Mouse (Mus musculus) embryo, embryonic 10.5 days (tissue): ENCODE measurements around the gene Taok2.

Experiments used
- DNase-seq: peaks from one replicate; pipeline ENCODE4 v3.0.0-alpha.2; 2015; ENCODE audit warnings: low spot score

Gene Taok2

DNA sequence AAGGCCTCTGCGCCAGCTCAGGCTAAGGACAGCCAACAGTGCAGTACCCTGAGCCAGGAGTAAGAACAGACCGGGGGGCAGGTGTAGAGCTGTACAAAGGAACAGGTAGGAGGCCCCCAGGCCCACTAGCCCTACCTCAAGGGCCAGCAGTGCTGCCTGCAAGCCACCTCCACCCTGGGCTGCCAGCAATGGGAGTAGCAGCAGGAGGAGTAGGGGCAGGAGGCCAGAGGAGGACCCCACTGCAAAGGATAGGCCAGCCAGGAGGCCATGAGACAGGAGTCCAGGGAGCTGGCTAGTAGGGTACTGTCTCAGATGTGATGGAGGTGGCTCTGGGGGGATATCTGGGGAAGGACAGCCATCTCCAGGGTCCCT, 14.0 kb downstream of the Taok2 start:
- DNase-seq, result no peak

DNA sequence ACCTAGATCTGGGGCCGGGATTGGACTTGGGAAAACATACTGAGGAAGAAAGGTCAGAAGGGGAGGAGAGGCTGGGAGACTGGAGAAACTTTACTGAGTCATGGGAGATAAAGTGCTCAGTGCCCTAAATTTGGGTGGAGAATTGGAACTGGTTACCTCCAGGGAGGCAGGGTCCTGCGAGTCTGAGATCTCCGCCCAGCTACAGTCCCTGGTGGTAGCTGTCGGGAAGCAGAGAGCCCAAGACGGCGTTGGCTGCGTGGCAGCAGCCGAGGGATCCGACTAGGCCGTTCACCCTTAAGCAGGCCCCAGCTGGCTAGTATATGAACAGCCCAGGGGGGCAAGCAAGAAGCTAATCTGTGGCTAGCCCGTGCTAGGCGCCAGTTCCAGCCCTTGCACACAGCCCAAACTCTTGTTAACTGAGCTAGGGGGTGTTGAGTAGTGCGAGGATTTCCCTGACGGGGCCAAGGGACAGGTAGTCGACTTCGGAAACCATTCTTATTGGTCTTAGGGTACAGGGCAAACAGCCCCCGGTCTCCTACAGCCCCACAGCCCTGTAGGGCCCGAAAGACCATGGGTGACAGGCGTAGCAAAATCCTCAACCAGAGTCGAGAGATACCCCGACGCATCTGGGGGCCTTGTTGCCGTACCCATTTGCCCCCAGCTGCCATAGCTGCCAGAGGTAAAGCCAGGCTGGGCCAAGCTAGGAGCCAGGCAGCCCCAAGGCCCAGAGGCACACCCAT, 14.6 kb downstream of the Taok2 start:
- DNase-seq, result no peak

DNA sequence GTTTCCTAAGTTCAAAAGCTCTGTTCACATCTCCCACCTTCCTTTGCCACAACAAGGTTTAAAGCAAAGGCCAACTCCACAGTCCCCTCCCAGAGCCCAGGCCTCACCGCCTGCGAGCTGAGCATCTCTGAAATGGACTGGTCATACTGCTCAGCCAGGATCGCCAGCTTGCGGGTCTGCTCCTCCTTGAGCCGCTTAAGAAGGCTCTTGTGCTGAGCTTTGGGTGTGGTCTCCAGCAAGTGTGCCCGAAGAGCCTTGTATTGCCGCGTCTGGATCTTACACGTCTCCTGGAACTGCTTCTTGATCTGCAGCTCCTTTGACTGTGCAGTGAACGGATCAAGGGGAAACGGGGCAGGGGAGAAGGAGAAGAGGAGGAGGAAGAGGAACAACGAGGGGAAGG, 16.5 kb downstream of the Taok2 start:
- DNase-seq, result no peak

DNA sequence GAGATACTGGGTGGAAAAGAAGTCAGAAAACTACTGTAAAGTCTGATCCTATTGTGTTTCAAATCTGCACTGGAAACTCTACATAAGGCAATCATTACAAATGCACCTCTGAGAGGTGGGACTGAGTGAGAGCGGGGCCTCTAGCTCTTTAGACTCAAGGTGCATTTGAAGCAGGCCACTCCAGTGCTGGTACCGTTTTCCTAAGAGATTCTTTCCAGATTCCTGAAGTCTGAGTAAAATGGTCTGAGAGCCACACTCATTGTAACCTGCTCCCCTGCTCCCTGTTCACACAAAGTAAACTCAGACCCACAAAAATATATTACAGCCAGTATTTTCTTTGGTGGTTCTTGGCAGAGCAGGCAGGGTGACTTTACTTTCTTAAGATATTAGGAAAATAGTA, 17.0 kb downstream of the Taok2 start:
- no peak for DNase-seq

DNA sequence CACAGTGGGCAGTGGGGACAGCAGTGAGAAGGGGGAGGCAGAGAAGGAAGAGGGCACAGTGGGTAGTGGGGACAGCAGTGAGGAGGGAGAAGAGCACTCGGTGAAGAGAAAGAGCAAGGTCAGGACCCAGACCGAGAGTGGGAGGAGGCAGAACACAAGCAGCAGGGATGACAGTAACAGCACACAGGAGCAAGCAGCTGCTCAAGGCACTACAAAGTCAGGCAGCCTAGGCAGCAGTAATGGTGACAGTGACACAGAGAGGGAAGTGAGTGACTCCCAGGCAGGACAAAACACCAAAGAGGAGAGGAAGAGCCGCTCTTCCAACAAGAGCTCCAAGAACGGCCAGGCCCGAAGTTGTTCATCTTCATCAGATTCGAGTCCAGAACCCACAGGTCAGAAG, 20.7 kb downstream of the Taok2 start:
- DNase-seq, result no peak

DNA sequence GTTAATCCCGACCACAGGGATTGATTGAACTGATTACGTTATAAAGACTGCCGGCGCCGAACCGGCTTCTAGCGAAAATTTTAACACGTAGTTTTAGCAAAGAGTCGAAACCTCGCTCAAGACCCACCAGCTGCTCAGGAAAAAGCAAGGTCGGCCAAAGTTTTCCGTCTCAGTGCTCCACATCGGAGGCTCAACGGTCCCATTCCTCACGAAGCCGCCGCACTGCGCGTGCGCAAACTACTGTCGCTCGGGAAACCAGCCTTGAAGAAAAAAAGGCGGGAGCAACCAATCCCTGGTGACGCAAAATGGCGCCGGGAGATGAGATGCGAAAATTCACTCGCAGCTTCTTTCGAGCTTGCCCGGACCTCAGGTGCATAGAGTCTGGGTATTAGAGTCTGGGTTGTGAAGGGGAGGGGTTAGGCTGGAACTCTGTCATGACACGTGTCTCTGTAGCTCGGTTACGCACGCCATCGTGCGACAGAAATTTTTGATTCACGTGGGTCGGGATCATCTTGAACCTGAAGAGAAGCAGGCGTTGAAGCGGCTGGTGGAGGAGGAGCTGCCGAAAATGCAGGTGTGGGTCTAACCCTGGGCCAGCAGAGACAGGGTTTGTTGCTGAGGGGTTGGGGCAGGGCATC, 22.2 kb downstream of the Taok2 start, which contains the start of gene Ino80e:
Ino80e (minus strand) TSS at position 231 of the 638 bp plus-strand sequence.
- peak; percentile 99 for DNase-seq

DNA sequence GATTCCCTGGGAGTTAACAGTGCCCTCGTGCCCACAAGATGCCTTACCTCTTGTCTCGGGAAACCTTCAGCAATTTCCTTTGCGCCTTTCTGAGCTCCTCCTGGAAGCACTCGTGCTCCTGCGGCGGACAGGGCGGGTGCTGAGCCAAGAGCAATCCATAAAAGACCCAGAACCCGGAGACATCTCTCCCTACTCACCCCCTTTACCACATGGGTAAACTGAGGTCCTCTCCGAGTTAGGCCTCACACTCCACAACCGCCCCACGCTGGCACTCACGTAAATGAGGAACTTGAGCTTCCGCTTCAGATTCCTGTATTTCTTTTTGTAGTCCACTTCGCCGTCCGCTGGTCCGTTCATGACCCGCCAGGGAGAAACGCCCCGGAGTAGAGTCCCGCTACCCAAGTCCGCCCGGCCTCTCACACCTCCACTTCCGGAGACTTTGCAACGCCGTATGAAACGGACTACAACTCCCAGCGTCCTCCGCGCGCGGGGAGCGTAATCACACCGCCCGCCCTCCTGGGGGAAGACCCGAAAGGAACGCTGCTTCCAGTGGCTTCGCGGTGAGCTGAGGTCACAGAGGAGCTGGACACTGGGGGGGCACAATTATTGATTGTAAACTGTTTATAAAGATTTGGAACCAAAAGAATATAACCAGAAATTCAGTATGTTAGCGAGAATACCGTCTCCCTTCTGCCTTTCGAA, 22.9 kb downstream of the Taok2 start, which contains the start of gene Hirip3:
Hirip3 (plus strand) TSS at position 544 of the 702 bp plus-strand sequence.
- peak; percentile 99 for DNase-seq

DNA sequence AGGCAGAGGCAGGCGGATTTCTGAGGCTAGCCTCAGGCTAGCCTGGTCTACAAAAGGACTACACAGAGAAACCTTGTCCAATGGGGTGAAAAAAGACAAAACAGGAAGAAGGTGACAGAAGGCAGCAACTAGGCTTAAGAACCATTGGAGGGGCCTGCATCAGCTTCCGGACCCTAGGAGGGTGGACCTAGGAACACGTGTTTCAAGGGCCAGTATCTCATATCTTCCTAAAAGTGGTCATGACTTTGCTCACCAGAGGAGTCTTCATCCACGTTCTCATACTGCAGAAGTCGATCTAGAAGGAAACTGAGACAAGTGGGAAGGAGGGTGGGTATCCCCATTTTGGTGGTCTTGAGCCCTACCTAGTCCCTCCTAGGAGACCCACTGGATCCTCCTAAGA, 23.5 kb downstream of the Taok2 start:
- DNase-seq, result no peak

DNA sequence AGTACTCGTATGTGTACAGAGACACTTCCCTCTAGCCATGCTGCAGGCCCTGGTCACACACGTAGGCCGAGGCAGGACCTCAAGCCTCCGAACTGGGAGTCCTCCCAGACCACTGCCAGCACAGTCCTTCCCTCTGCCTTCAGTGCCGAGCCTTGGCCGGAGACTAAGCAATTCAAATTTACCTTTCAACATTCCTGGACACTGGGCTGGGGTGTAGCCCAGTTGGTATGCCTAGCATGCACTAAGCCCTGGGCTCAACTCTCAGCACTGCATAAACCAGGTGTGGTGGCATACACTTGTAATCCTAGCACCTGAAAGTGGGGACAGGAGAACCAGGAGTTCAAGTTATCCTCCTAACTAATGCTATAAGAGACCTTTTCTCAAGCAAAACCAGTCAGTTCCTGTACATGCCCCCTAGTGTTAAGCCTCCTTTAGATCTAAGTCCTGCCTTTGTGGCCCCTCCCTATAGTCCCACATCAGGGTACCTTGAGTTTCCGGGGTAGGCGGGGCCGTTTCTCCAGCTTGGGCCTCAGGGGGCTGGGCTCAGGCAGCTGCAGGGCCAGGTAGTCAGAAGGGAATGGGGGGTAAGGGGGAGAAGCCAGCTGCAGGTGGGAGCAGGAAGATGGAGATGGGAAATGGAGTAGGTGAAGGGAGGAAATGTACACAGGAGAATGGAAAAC, 27.6 kb downstream of the Taok2 start:
- DNase-seq, result no peak

DNA sequence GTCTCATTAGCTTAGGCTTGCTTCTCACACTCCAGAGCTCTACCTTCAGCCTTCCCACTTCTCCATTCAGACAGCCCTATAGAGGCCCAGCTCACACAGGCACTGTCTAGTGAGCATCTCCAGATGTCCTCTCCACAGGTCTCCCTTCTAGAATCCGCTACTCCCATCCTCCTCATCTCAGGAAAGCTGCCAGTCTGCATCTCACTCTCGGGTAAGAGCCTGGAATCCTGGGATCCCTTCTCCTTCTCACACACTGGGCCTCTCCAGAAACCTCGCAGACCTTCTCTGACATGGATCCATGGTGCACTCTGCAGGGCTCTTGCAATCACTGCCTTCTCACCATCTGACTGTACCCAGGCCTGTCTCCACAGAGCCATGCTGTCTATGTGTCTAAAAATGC, 28.9 kb downstream of the Taok2 start:
- DNase-seq, result no peak

DNA sequence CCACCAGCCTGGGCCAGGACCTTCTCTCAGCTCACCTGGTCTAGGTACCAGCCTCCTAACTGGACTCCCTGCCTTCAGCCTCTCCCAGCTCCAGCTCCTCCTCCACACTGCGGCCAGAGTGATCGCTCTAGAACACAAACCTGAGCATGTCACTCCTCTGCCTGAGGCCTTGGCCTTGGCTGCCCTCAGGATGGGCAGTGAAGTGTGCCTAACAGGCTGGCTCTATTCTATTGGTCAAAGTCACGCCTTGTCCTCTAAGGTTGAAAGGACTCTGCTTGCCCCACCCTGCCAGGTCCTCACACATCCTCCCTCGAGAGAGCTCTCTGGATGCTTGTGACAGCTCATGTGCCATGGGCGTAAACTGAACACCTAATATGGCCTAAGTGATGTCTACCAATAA, 31.0 kb downstream of the Taok2 start:
- no peak for DNase-seq

DNA sequence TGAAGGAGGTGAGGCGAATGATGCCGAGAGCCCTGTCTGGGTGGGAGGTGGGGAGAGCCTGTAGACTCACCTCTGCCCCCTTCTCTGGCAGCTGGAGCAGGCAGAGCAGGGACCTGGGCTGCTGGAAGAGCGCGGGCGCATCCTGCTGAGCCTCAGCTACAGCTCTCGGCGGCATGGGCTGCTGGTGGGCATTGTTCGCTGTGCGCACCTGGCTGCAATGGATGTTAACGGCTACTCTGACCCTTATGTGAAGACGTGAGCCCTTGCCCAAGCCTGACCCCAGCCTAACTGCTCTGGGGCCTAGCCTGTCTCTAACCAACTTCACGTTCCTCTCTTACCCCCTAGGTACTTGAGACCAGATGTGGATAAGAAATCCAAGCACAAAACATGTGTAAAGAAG, 33.3 kb downstream of the Taok2 start:
- DNase-seq, result no peak

DNA sequence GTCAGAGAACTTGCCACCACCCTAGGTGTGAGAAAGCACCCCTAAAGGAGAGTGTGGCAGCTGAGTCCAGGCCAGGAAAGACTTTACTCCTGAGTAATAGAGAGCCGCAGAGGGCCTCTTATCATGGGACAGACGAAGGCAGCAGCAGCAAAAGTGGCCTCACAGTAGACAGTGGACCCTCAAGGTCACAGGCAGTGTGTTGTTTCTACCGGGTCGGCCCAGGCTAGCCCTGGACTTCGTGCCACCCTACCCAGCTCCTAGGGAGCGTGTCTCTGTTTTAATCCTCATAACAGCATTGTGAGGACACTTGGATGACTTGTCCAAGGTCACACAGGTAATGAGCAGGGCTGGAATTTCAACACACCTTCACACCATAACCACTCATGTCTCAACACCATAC, 34.3 kb downstream of the Taok2 start:
- no peak for DNase-seq

DNA sequence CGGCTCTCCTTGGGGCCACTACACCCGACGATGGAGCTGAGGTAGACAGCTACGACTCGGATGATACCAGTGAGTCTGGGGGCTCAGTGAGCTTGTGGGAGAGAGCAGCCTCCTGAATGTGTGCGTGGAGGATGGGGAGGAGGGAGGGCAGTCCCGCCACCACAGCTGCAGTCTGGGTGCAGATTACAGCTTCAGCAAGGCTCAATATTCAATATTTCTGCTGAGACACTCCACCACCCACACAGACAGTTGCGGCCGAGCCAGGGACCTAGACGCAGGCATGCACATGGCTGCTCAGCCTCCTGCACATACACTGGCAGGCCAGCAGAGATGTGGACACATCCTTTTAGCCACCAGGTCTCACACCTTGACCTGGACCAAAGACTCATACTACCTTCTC, 35.7 kb downstream of the Taok2 start:
- no peak for DNase-seq

DNA sequence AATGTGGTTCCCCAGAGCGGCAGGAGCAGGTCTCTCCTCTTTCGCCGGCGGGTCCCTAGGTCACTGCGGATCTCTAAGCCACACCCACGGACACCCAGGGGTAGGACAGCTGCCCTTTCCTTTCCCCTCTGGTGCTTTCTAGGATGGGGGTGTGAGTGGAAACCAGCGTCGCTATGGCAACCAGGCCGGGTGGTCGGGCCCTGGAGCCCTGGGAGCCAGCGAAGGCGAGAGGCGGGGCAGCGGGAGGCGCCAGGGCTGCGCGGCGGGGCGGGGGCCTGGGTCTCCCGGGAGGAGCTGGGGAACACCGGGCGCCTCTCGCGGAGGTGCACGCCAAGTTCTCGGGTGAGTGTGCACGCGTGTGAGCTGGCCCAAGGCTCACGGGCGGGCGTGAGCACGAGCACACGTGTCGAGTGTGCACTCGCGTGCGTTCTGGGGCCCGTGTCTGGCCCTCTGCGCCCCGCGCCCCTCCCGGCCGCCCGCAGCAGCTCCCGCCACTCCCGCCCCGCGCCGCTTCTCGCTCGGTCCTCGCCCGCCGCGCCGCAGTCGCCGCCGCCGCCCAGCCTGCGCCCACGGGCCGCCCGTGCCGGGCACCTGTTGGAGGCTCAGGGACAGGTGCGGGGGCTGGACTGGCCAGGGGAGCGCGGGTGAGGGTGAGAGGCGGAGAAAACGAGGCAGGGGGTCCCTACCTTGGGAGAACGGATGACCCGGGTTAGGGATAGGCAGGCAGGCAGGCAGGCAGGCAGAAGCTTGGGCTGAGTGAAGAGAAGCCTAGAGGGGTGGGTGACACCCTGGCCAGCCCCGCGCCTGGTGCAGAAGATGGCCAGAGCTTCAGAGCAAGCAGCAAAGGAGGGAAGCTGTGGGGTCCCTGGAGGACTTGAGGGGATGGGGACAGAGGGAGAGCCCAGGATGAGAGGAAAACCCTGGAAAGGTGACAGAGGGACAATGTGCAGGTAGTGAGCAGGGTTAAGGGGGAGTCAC, 36.8 kb downstream of the Taok2 start:
- peak; percentile 81 for DNase-seq

DNA sequence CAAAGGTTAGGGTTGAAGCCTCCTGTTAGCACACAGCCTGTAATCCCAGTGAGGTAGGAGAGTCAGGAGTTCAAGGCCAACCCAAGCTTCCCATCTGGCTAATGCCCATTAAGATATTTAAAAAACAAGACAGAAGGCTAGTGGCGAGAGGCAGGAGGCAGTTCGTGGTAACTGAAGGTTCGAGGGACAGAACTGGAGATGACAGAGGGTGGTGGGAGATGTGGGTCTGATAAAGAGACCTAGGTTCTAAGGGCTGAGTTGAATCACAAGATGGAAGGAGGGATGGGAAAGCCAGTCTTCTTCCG, 37.4 kb downstream of the Taok2 start, which contains the start of gene Doc2a:
Doc2a (plus strand) TSS at position 301 of the 305 bp plus-strand sequence.
- DNase-seq, result no peak

DNA sequence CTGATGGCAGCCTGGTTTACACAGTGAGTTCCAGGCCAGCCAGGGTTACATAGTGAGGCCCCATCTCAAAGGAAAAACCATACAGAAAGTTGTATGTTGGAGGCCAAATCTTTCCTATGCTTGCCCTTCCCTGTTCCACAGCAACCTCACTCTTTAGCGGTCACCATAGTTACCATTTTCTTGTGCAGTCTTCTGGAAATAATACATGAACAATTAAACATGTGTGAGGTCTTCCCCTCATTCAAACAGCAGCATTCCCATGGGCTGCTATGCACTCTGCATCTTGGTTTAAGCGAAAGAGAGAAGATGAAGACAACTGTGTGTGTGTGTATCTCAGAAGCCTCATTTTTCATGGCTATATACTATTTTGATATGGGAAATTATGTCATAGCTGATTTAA, 39.0 kb downstream of the Taok2 start:
- peak; percentile 61 for DNase-seq

DNA sequence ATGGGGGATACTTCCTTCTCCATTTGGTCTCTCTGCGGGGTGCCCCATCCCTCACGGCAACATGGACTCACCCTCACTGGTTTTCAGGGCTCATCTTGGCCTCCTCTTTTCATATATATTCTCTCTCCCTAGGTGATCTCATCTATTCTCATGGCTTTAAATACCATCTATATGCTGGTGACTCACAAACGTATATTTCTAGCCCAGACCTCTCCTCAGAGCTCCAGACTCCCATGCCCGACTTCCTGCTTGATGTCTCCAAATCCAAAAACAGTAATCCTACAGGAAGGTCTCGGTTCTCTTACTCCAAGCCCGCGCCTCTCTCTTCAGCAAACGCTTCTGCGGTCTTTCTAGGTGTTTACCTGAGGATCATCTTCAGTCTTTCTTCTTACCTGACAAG, 41.2 kb downstream of the Taok2 start:
- no peak for DNase-seq

DNA sequence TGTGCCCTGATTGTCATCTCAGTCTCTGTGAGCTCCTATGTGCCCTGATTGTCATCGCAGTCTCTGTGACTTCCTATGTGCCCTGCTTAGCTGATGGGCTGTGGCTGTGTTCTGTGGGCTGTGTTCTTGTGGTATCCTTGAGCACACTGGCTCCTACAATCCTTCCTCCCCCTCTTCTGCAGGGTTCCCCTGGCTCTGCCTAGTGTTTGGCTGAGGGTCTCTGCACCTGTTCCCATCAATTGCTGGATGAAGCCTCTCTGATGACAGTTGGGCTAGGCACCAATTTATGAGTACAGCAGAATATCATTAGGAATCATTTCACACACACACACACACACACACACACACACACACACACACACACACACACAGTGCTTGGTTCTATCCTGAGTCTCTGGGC, 51.2 kb downstream of the Taok2 start:
- no peak for DNase-seq

DNA sequence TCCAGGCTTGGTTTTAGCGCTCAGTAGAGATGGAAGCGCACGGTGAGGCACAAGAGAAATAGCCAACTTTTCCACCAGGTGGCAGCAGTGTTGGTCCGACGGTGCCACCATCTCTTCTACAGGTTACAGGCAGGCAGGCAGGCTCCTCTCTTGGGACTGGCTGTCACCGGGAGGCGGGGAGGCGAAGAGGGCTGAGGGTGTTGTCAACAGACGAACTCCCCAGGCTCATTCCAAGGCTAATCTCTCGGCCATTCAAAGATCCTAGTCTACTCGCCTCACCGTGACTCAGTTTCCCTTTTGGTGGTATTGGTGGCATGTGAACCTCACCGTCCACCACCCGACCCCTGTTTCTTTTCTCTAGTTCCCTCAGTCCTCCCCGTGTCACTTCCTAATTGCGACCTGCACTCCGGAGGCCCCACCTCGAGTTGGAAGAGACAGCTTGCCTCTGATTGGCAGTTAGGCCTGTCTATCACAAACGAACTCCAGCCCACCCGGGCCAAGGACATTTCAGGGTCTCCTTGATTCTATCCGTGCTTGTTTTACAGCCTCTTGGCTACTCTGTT, 52.4 kb downstream of the Taok2 start:
- DNase-seq, result peak; percentile 90

DNA sequence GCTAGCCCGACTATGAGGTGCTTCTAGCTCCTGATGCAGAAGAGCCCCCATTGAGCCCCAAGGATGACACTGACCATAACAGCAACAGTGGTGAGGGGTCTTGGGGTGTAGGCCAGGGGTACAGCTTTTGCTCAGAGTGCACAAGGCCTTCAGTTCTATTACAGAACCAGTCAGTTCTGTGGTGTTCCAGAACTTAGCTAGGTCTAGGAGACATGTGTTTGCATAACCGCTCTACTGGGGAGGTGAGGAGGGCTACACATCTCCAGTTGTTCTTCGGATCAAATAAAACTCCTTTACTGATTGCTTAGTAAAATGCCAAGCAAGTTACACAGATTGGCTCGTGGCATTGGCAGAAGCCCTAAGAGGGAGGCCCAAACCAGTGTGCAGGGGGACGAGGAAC, 53.0 kb downstream of the Taok2 start, which contains the start of gene 4930451I11Rik:
4930451I11Rik (minus strand) TSS at position 101 of the 400 bp plus-strand sequence.
- DNase-seq, result no peak
